Mouse (Mus musculus): ENCODE measurements around the gene Cped1. TPM values are rescaled to one million over a fixed set of nuclear protein-coding genes. Genes with fewer than 3 reads are reported as not detected.
"Not testable (repeated sequence)": the region's sequence is repeated elsewhere in the genome, so short reads cannot be mapped to it uniquely, and the experiment has no call there.

Gene Cped1
- polyA plus RNA-seq, 1 experiment from 2014 or later = 25.0 TPM

- Histone ChIP-seq H3K27ac (no peak overlapping the region), H3K27me3 (no peaks in the 10 kb centered on the region), H3K4me1 (no peaks in the 10 kb centered on the region), H3K9me3 (no peaks in the 10 kb centered on the region), H3K4me3 (no peak overlapping the region), H3K4me2 (no peak overlapping the region), H3K9ac (no peak overlapping the region), H3K36me3 (no peaks in the 10 kb centered on the region)
- no peak for ATAC-seq (ENCODE audit: borderline replicate concordance, extremely low read depth, low FRiP score, low TSS enrichment)
- 91% methylated on average over 14 of the region's 14 CpGs for WGBS
Observed at GRCm38 (mm10) chr6:22216276-22216973, 230.7 kb downstream of the Cped1 start.

DNA sequence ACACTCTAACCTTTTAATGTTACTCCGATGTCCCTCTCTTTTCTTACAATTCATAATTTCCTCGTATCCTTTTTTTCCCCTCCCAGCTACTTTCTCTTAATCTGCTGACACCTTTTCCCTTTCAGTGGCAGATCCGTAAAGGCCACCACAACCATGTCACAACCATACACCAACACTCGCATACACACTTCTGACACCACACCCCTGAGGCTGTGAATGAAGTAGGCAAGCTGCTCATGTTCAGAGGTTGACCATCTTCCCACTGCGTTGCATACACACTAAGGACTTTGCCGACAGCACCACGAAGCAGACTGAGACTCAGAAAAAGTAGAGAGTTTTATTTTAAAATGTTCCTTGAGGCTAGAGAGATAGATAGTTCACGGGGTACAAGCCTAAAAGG, 235.4 kb downstream of the Cped1 start:
- ATAC-seq (ENCODE audit: borderline replicate concordance, extremely low read depth, low FRiP score, low TSS enrichment) = peak; percentile 70; the same call in 1 of the 2 replicates
- 59% methylated on average over 8 of the region's 8 CpGs for WGBS
- Histone ChIP-seq H3K36me3 (no peaks in the 10 kb centered on the region), H3K9me3 (no peaks in the 10 kb centered on the region), H3K9ac (no peak overlapping the region), H3K4me2 (no peak overlapping the region), H3K27ac (no peak overlapping the region), H3K4me1 (no peaks in the 10 kb centered on the region), H3K4me3 (no peak overlapping the region), H3K27me3 (no peaks in the 10 kb centered on the region)

DNA sequence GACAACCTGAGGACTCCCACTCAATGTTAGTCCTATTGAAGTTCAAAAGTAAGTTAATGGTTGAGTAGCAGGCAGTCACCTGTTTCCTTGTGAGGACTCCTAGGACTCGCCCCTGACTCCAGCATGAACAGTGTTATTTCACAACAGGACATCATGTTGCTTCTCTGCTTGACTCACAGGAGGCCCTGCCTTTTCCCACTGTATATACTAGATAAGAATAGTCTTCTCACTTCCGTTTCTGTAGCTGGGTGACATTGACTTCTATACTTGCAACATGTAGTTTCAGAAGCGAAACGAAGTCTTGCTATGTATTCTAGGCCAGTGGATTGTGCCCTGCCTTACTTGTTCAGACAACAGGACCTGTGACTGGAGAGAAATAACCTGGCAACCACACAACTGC, 236.4 kb downstream of the Cped1 start:
- H3K27me3 ChIP-seq = no peaks in the 10 kb centered on the region
- H3K4me3 ChIP-seq = no peak overlapping the region
- H3K9me3 ChIP-seq = no peaks in the 10 kb centered on the region
- WGBS = 70% methylated on average over 4 of the region's 4 CpGs
- no peaks in the 10 kb centered on the region for H3K36me3 ChIP-seq
- no peak overlapping the region for H3K4me2 ChIP-seq
- no peaks in the 10 kb centered on the region for H3K4me1 ChIP-seq
- H3K9ac ChIP-seq = no peak overlapping the region
- ATAC-seq (ENCODE audit: borderline replicate concordance, extremely low read depth, low FRiP score, low TSS enrichment) = no peak
- H3K27ac ChIP-seq = no peak overlapping the region

GRCm38 (mm10) chr6:22222947-22223346, 237.2 kb downstream of the Cped1 start:
- Histone ChIP-seq H3K36me3 (no peaks in the 10 kb centered on the region), H3K27ac (no peak overlapping the region), H3K4me2 (no peak overlapping the region), H3K4me3 (no peak overlapping the region), H3K9me3 (no peaks in the 10 kb centered on the region), H3K27me3 (no peaks in the 10 kb centered on the region), H3K9ac (no peak overlapping the region), H3K4me1 (no peaks in the 10 kb centered on the region)
- 89% methylated on average over 8 of the region's 8 CpGs for WGBS
- no peak for ATAC-seq (ENCODE audit: borderline replicate concordance, extremely low read depth, low FRiP score, low TSS enrichment)

- Histone ChIP-seq H3K9me3 (no peaks in the 10 kb centered on the region), H3K4me2 (no peak overlapping the region), H3K36me3 (no peaks in the 10 kb centered on the region), H3K4me1 (no peaks in the 10 kb centered on the region), H3K4me3 (no peak overlapping the region), H3K9ac (no peak overlapping the region), H3K27ac (no peak overlapping the region), H3K27me3 (no peaks in the 10 kb centered on the region)
- WGBS = 88% methylated on average over 4 of the region's 4 CpGs
- no peak for ATAC-seq (ENCODE audit: borderline replicate concordance, extremely low read depth, low FRiP score, low TSS enrichment)
Observed at GRCm38 (mm10) chr6:22224351-22224750, 238.6 kb downstream of the Cped1 start.

GRCm38 (mm10) chr6:22231244-22231643, 245.5 kb downstream of the Cped1 start:
- no peaks in the 10 kb centered on the region for H3K9me3 ChIP-seq
- no peaks in the 10 kb centered on the region for H3K4me1 ChIP-seq
- no peaks in the 10 kb centered on the region for H3K27me3 ChIP-seq
- WGBS = 81% methylated on average over 3 of the region's 3 CpGs
- no peak for ATAC-seq (ENCODE audit: borderline replicate concordance, extremely low read depth, low FRiP score, low TSS enrichment)
- H3K4me3 ChIP-seq = no peak overlapping the region
- no peak overlapping the region for H3K9ac ChIP-seq
- no peak overlapping the region for H3K27ac ChIP-seq
- no peaks in the 10 kb centered on the region for H3K36me3 ChIP-seq
- no peak overlapping the region for H3K4me2 ChIP-seq

- Histone ChIP-seq H3K4me1 (no peaks in the 10 kb centered on the region), H3K4me2 (no peak overlapping the region), H3K27me3 (no peaks in the 10 kb centered on the region), H3K9me3 (no peaks in the 10 kb centered on the region), H3K9ac (no peak overlapping the region), H3K4me3 (no peak overlapping the region), H3K27ac (no peak overlapping the region), H3K36me3 (no peaks in the 10 kb centered on the region)
- 83% methylated on average over 6 of the region's 6 CpGs for WGBS
- ATAC-seq (ENCODE audit: borderline replicate concordance, extremely low read depth, low FRiP score, low TSS enrichment) = no peak
Observed at GRCm38 (mm10) chr6:22233517-22233916, 247.8 kb downstream of the Cped1 start.

- H3K27ac ChIP-seq = no peak overlapping the region
Observed at GRCm38 (mm10) chr6:22235133-22235532, 249.4 kb downstream of the Cped1 start.

DNA sequence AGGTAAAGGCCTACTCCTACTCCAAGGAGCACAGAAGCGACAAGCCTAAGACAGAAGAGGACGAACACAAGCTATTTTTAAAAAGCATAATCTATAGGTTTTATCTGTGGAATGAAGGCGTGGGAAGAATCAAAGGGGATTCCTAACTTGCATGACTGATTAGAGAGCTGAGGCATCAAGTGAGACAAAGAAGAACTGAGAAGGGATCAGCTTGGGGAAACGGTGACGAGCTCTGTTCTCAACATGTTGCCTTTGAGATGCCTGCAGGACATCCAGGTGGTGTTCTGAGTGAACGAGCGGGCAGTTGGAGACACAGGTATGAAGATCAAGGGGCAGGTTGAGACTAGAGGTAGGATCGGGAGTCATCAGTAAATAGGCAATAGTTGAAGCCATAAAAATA, 257.6 kb downstream of the Cped1 start:
- Histone ChIP-seq H3K4me3 (no peak overlapping the region), H3K27me3 (no peaks in the 10 kb centered on the region), H3K27ac (no peak overlapping the region), H3K9ac (no peak overlapping the region), H3K9me3 (no peaks in the 10 kb centered on the region), H3K4me2 (no peak overlapping the region), H3K4me1 (no peaks in the 10 kb centered on the region), H3K36me3 (no peaks in the 10 kb centered on the region; the same call in 1 of the 2 replicates)
- no peak for ATAC-seq (ENCODE audit: borderline replicate concordance, extremely low read depth, low FRiP score, low TSS enrichment)
- WGBS = 76% methylated on average over 8 of the region's 8 CpGs

More at GRCm38 (mm10) chr6:22235133-22235532, 249.4 kb downstream of the Cped1 start:
- no peak for ATAC-seq (ENCODE audit: borderline replicate concordance, extremely low read depth, low FRiP score, low TSS enrichment)
- H3K9ac ChIP-seq = no peak overlapping the region
- H3K27me3 ChIP-seq = no peaks in the 10 kb centered on the region
- no peak overlapping the region for H3K4me3 ChIP-seq
- H3K4me2 ChIP-seq = no peak overlapping the region
- WGBS = 47% methylated on average over 6 of the region's 6 CpGs
- no peaks in the 10 kb centered on the region for H3K9me3 ChIP-seq
- H3K4me1 ChIP-seq = no peaks in the 10 kb centered on the region
- H3K36me3 ChIP-seq = no peaks in the 10 kb centered on the region; the same call in 1 of the 2 replicates

DNA sequence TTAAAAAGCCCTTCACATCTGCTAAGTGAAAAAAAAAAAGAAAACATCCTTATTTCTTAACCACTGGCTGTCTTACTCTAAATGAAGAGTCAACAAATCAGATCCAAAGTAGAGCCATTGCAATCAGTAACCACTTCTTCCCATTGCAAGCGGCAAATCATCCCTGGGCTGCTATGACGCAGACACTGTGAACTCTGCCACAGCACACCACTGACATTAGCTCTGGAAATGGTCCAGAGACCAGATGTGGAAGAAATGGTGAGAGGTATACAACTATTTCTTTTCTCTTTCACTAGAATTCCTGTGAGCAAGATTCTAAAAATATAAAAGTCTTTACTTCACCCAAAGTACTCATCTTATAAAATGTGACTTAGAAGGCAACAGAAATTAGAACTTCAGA, 261.0 kb downstream of the Cped1 start:
- H3K27me3 ChIP-seq = no peaks in the 10 kb centered on the region
- H3K9ac ChIP-seq = no peak overlapping the region
- no peak overlapping the region for H3K4me3 ChIP-seq
- no peak for ATAC-seq (ENCODE audit: borderline replicate concordance, extremely low read depth, low FRiP score, low TSS enrichment)
- no peaks in the 10 kb centered on the region for H3K4me1 ChIP-seq
- WGBS = 82% methylated on average over 2 of the region's 2 CpGs
- H3K4me2 ChIP-seq = no peak overlapping the region
- H3K9me3 ChIP-seq = no peaks in the 10 kb centered on the region
- no peaks in the 10 kb centered on the region for H3K36me3 ChIP-seq
- H3K27ac ChIP-seq = no peak overlapping the region

- ATAC-seq (ENCODE audit: borderline replicate concordance, extremely low read depth, low FRiP score, low TSS enrichment) = no peak
- Histone ChIP-seq H3K4me2 (no peak overlapping the region), H3K36me3 (no peaks in the 10 kb centered on the region), H3K27ac (no peak overlapping the region), H3K9me3 (no peaks in the 10 kb centered on the region), H3K27me3 (no peaks in the 10 kb centered on the region), H3K9ac (no peak overlapping the region), H3K4me1 (no peaks in the 10 kb centered on the region), H3K4me3 (no peak overlapping the region)
- 68% methylated on average over 4 of the region's 4 CpGs for WGBS
Observed at GRCm38 (mm10) chr6:22258784-22259183, 273.1 kb downstream of the Cped1 start.

DNA sequence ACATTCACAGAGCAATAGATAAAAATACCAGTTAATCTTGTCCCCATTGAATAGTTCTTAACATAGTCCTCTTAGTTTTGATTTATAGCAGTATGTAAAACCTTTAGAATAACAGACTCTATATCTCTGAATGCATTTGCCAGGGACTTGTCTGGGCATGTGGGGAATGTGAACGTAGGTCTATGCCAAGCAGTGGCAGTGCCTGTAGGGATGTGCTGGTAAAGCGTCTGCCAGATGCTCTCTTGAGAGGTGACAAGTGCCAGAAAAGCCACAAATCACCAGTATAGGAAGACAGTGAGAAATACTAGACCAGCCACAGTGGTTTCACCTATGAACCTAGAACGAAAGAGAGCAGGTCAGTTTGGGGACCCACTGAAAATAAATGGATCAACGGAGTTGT, 276.8 kb downstream of the Cped1 start:
- H3K36me3 ChIP-seq = no peaks in the 10 kb centered on the region
- 56% methylated on average over 4 of the region's 4 CpGs for WGBS
- H3K4me1 ChIP-seq = no peaks in the 10 kb centered on the region
- no peak for ATAC-seq (ENCODE audit: borderline replicate concordance, extremely low read depth, low FRiP score, low TSS enrichment)
- no peak overlapping the region for H3K27ac ChIP-seq
- no peak overlapping the region for H3K4me2 ChIP-seq
- H3K9ac ChIP-seq = no peak overlapping the region
- H3K4me3 ChIP-seq = no peak overlapping the region
- H3K9me3 ChIP-seq = no peaks in the 10 kb centered on the region
- no peaks in the 10 kb centered on the region for H3K27me3 ChIP-seq

DNA sequence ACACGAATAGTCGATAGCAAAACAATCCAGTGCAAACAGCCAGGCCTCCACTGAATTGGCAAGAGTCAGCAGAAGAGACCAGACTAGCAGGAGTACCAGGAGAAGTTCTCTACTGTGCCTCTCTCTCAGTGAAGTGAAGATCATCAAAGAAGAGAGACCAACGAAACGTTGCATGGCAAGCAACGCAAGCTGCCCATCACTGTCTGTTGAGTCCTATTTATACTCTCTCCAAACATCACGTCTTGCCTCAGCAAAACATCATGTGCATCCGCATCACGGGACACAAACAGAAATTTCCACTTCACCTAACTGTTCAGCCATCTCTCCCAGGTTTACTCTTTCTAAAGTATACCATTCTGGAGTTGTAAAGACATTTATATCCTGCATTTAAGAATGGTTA, 278.4 kb downstream of the Cped1 start:
- H3K9ac ChIP-seq; H3K4me1 ChIP-seq; H3K27me3 ChIP-seq; ATAC-seq (ENCODE audit: borderline replicate concordance, extremely low read depth, low FRiP score, low TSS enrichment); H3K36me3 ChIP-seq; H3K4me2 ChIP-seq; H3K9me3 ChIP-seq; H3K4me3 ChIP-seq; H3K27ac ChIP-seq: not testable (repeated sequence)
- WGBS = 83% methylated on average over 8 of the region's 8 CpGs
